Mouse (Mus musculus) intestine, embryonic 16.5 days (tissue): ENCODE data around the gene Nek2. TPM values are rescaled to one million over a fixed set of nuclear protein-coding genes. Genes with fewer than 3 reads are reported as not detected.

Source experiments
- ATAC-seq: fragments of 200-750 bp; cut with Nextera tagmentation; 2 replicates; pipeline ENCODE4 v1.8.0; 2017; ENCODE audit warnings: moderate TSS enrichment, moderate library complexity
- H3K27ac ChIP-seq: fragments of 300-500 bp; sonication (generic); 2 replicates; pipeline ENCODE4 v1.5.1; 2014; ENCODE audit warnings: mild to moderate bottlenecking, low read length
- H3K27me3 ChIP-seq: fragments of 300-500 bp; sonication (generic); replicated peaks from 2 replicates; pipeline ENCODE4 v1.6.1; 2014; ENCODE audit warnings: low read length, control low read depth, mixed read lengths; ENCODE audit not compliant: control insufficient read depth, insufficient read depth
- H3K36me3 ChIP-seq: fragments of 300-500 bp; sonication (generic); 2 replicates; pipeline ENCODE4 v1.6.1; 2014; ENCODE audit warnings: low read length, control low read depth; ENCODE audit not compliant: control insufficient read depth, insufficient read depth
- H3K4me1 ChIP-seq: fragments of 300-500 bp; sonication (generic); 2 replicates; pipeline ENCODE4 v1.6.1; 2014; ENCODE audit warnings: low read length, control low read depth, mixed read lengths; ENCODE audit not compliant: control insufficient read depth, insufficient read depth
- H3K4me2 ChIP-seq: fragments of 300-500 bp; sonication (generic); 2 replicates; pipeline ENCODE4 v1.6.1; 2014; ENCODE audit warnings: low read depth, low read length, control low read depth
- H3K4me3 ChIP-seq: fragments of 300-500 bp; sonication (generic); 2 replicates; pipeline ENCODE4 v1.5.1; 2014; ENCODE audit warnings: mild to moderate bottlenecking, low read length
- H3K9ac ChIP-seq: fragments of 300-500 bp; sonication (generic); 2 replicates; pipeline ENCODE4 v1.6.1; 2014; ENCODE audit warnings: low read depth, low read length
- H3K9me3 ChIP-seq: fragments of 300-500 bp; sonication (generic); 2 replicates; pipeline ENCODE4 v1.6.1; 2016; ENCODE audit warnings: low read length, control low read depth; ENCODE audit not compliant: control insufficient read depth
- WGBS: fragments of 180-500 bp; shearing (Covaris S2); extraction: QIAGEN DNeasy Blood & Tissue Kit; methylation state at CpG from one replicate; pipeline ENCODE4 v1.1.7; 2014; 5-methylcytosine and 5-hydroxymethylcytosine counted together
- polyA plus RNA-seq: library from polyadenylated mRNA; unstranded; fragments of >200 nt; fragmentation: Nextera tagmentation; extraction: Ambion mirVana; gene quantifications from 2 replicates; pipeline ENCODE4 v1.2.1, GENCODE M21; 2015

The Nek2 gene
- polyA plus RNA-seq, 1 experiment from 2014 or later, result 44.1 TPM

- Histone ChIP-seq H3K9ac (no peak overlapping the region), H3K4me3 (no peak overlapping the region), H3K27me3 (no peaks in the 10 kb centered on the region), H3K27ac (no peak overlapping the region), H3K4me2 (no peak overlapping the region), H3K4me1 (peaks cover 10% of the 10 kb centered on the region), H3K36me3 (no peaks in the 10 kb centered on the region), H3K9me3 (peaks cover 3% of the 10 kb centered on the region; the same call in 1 of the 2 replicates)
- ATAC-seq, result peak; percentile 74
- WGBS, result 55% methylated on average over 7 of the region's 7 CpGs
These were observed 27.2 kb upstream of the Nek2 start for GRCm38 (mm10) chr1:191793888-191794532.

- WGBS, result 83% methylated on average over 4 of the region's 4 CpGs
- H3K27me3 ChIP-seq, result no peaks in the 10 kb centered on the region
- no peak overlapping the region for H3K9ac ChIP-seq
- no peak overlapping the region for H3K4me2 ChIP-seq
- ATAC-seq, result no peak
- H3K27ac ChIP-seq, result no peak overlapping the region
- peaks cover 10% of the 10 kb centered on the region for H3K4me1 ChIP-seq
- H3K9me3 ChIP-seq, result peaks cover 3% of the 10 kb centered on the region; the same call in 1 of the 2 replicates
- H3K4me3 ChIP-seq, result no peak overlapping the region
- H3K36me3 ChIP-seq, result no peaks in the 10 kb centered on the region
These were observed 24.9 kb upstream of the Nek2 start for GRCm38 (mm10) chr1:191796238-191796896.

- Histone ChIP-seq H3K4me2 (peak overlapping the region; percentile 32; the same call in 1 of the 2 replicates), H3K36me3 (no peaks in the 10 kb centered on the region), H3K4me3 (no peak overlapping the region), H3K27ac (peak overlapping the region; percentile 61), H3K4me1 (peaks cover 10% of the 10 kb centered on the region), H3K9me3 (peaks cover 3% of the 10 kb centered on the region; the same call in 1 of the 2 replicates), H3K9ac (no peak overlapping the region), H3K27me3 (no peaks in the 10 kb centered on the region)
- peak; percentile 91 for ATAC-seq
- 47% methylated on average over 9 of the region's 9 CpGs for WGBS
These were observed 19.0 kb upstream of the Nek2 start for GRCm38 (mm10) chr1:191802093-191802819.

- Histone ChIP-seq H3K4me1 (peaks cover 10% of the 10 kb centered on the region), H3K27me3 (no peaks in the 10 kb centered on the region), H3K9me3 (peaks cover 3% of the 10 kb centered on the region; the same call in 1 of the 2 replicates), H3K36me3 (no peaks in the 10 kb centered on the region), H3K9ac (no peak overlapping the region), H3K4me3 (no peak overlapping the region), H3K4me2 (peak overlapping the region; percentile 32; the same call in 1 of the 2 replicates), H3K27ac (peak overlapping the region; percentile 51; the same call in 1 of the 2 replicates)
- ATAC-seq, result peak; percentile 60; the same call in 1 of the 2 replicates
- 57% methylated on average over 10 of the region's 10 CpGs for WGBS
These were observed 18.2 kb upstream of the Nek2 start for GRCm38 (mm10) chr1:191802820-191803655.

GRCm38 (mm10) chr1:191804747-191805146 lies 16.5 kb upstream of the Nek2 start:
- no peak for ATAC-seq

GRCm38 (mm10) chr1:191805788-191806187 lies 15.5 kb upstream of the Nek2 start:
- H3K36me3 ChIP-seq, result no peaks in the 10 kb centered on the region
- no peaks in the 10 kb centered on the region for H3K9me3 ChIP-seq
- no peaks in the 10 kb centered on the region for H3K27me3 ChIP-seq
- no peak overlapping the region for H3K27ac ChIP-seq
- H3K4me2 ChIP-seq, result no peak overlapping the region
- no peak overlapping the region for H3K4me3 ChIP-seq
- WGBS, result 77% methylated on average over 6 of the region's 6 CpGs
- H3K4me1 ChIP-seq, result peaks cover 10% of the 10 kb centered on the region
- no peak for ATAC-seq
- H3K9ac ChIP-seq, result no peak overlapping the region

More at GRCm38 (mm10) chr1:191804747-191805146, 16.5 kb upstream of the Nek2 start:
- Histone ChIP-seq H3K27ac (no peak overlapping the region), H3K9me3 (no peaks in the 10 kb centered on the region), H3K4me3 (no peak overlapping the region), H3K4me2 (no peak overlapping the region), H3K4me1 (peaks cover 10% of the 10 kb centered on the region), H3K27me3 (no peaks in the 10 kb centered on the region), H3K36me3 (no peaks in the 10 kb centered on the region), H3K9ac (no peak overlapping the region)
- 77% methylated on average over 5 of the region's 5 CpGs for WGBS

GRCm38 (mm10) chr1:191806740-191807139 lies 14.5 kb upstream of the Nek2 start:
- Histone ChIP-seq H3K9ac (no peak overlapping the region), H3K27me3 (no peaks in the 10 kb centered on the region), H3K4me1 (peaks cover 10% of the 10 kb centered on the region), H3K4me2 (no peak overlapping the region), H3K4me3 (no peak overlapping the region), H3K9me3 (no peaks in the 10 kb centered on the region), H3K27ac (no peak overlapping the region), H3K36me3 (no peaks in the 10 kb centered on the region)
- no peak for ATAC-seq
- 94% methylated on average over 4 of the region's 4 CpGs for WGBS

GRCm38 (mm10) chr1:191807979-191808378 lies 13.3 kb upstream of the Nek2 start:
- 87% methylated on average over 7 of the region's 7 CpGs for WGBS
- ATAC-seq, result no peak
- H3K4me3 ChIP-seq, result no peak overlapping the region

More at GRCm38 (mm10) chr1:191807979-191808378, 13.3 kb upstream of the Nek2 start:
- H3K27me3 ChIP-seq, result no peaks in the 10 kb centered on the region
- no peak overlapping the region for H3K4me2 ChIP-seq
- no peaks in the 10 kb centered on the region for H3K36me3 ChIP-seq
- H3K9me3 ChIP-seq, result no peaks in the 10 kb centered on the region
- H3K4me1 ChIP-seq, result peaks cover 3% of the 10 kb centered on the region
- no peak overlapping the region for H3K9ac ChIP-seq
- no peak overlapping the region for H3K27ac ChIP-seq
